Mouse (Mus musculus) B cell, adult 2 months (primary cell): Measurements from ENCODE around the gene Tmem106c.

ENCODE experiments used
- DNase-seq, 2 experiments: peaks; one replicate each; pipeline ENCODE4 v3.0.0; 2022

The Tmem106c gene

GRCm38 (mm10) chr15:97963989-97964835 lies at the start of gene Tmem106c:
Gene Tmem106c, plus strand, starts transcription at chr15:97964200.
- DNase-seq = peak; percentile 93 to 95

GRCm38 (mm10) chr15:97914331-97914747 lies 49.7 kb upstream of the Tmem106c start:
- DNase-seq = no peak

DNA sequence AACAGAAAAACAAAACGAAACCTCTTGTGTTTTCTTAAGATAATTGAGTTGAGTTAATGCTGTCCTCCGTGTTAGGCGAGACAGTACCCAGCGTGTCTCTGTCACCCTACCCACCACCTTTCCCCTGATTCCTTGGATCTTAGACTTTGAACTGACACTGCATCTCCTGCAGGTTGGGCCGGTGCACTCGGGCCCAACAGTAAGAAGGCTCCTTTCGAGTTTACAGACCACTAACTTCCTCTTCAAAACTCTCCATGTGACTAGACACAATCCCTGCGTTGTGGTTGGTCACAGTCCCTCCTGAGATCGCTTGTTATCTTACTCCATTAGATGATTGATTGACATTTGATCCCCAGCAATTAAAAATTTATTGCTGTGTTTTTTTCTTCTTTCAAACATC lies 46.0 kb upstream of the Tmem106c start:
- DNase-seq = no peak

DNA sequence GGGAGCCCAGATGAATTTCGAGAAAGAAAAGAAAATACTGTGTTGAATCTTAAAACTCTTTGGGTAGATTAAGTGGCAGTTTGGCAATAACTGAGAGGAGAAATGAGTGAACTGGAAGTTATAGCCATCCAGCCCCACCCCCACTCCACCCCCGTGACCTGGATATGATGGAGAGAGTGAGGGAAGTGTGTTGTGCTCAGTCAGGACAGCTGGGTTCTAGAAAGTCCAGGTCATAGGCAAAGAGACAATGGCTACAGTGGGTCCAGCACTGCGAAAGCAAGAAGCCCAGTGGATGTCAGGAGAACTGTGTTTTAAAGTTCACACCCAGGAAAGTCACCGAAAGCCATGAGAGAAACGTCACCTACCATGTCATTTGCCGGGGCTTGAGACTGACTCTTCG lies 44.8 kb upstream of the Tmem106c start:
- no peak for DNase-seq

DNA sequence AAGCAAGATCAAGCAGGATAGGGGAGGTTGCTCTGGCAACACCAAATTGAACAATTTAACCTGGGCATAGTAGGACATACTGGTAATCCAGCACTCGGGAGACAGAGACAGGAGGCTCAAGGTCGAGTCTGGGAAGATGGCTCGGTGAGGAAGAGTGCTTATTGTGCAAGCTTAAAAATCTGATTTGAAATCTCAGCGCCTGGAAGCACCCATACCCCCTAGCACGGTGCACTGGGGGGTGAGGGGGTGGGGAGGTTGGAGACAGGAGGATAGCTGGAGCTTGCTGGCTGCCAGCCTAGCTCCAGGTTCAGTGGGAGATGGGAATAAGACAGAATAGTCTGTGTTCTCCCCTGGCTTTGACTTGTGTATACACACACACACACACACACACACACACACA lies 43.7 kb upstream of the Tmem106c start:
- no peak for DNase-seq

GRCm38 (mm10) chr15:97921796-97922195 lies 42.2 kb upstream of the Tmem106c start:
- DNase-seq = no peak

- no peak for DNase-seq
Measured at GRCm38 (mm10) chr15:97922421-97922820, 41.6 kb upstream of the Tmem106c start.

- DNase-seq = no peak
Measured at GRCm38 (mm10) chr15:97927018-97927417, 37.0 kb upstream of the Tmem106c start.

DNA sequence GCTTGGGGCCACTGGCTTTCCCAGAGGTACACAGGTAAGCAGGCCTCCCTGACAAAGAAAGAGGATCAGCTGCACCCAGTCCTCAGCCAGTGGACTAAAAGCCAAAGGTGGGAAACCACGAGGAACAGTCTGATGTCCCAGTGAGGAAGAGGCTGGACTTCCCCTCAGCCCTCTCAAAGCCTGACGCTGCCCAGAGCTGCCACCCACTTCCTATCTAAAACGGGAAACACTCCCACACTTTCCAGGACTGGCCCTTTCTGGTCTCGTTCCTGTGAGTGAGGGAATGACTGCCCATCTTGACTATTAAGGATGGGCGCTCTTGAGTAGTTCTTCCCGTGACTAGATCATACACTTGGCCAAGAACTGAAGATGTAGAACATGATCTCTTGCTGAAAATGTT lies 36.2 kb upstream of the Tmem106c start:
- no peak for DNase-seq

- DNase-seq = no peak
Measured at GRCm38 (mm10) chr15:97929259-97929824, 34.7 kb upstream of the Tmem106c start.

DNA sequence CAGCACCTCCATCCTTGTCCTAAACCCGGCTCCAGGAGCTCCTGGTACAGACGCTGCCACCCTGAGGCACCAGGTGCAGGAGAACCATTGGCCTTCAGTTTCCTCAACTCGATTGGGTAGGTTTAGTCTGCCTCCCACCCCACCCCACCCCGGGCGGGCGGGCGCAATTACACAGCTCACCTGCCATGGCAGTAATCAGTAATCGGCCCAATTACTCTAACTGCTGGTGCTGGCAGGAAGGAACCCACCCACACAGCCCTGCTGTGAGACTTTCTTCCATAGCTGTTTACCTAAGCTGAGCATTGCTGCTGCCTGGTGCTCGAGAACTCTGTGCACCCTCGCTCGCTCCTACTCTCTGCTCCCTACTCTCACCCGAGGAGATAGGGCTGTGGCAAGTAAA lies 31.6 kb upstream of the Tmem106c start:
- no peak for DNase-seq

GRCm38 (mm10) chr15:97938580-97938979 lies 25.4 kb upstream of the Tmem106c start:
- no peak for DNase-seq

- no peak for DNase-seq
Measured at GRCm38 (mm10) chr15:97940088-97940487, 23.9 kb upstream of the Tmem106c start.

DNA sequence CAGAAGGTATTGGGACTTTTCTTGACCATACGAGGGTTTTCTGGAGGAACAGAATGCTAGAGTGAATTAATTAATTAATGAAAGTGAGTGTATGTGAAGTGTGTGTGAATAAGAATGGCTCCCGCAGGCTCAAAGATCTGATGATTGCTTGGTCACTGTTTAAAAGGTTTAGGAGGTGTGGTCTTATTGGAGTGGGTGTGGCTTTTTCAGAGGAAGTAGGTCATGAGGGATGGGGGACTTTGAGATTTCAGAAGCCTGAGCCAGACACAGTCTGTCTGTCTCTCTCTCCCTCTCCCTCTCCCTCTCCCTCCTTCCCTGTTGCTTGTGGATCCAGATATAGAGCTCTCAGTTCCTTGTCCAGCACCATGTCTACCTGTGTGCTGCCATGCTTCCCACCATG lies 22.7 kb upstream of the Tmem106c start:
- no peak for DNase-seq

- DNase-seq = no peak
Measured at GRCm38 (mm10) chr15:97942538-97942937, 21.5 kb upstream of the Tmem106c start.

DNA sequence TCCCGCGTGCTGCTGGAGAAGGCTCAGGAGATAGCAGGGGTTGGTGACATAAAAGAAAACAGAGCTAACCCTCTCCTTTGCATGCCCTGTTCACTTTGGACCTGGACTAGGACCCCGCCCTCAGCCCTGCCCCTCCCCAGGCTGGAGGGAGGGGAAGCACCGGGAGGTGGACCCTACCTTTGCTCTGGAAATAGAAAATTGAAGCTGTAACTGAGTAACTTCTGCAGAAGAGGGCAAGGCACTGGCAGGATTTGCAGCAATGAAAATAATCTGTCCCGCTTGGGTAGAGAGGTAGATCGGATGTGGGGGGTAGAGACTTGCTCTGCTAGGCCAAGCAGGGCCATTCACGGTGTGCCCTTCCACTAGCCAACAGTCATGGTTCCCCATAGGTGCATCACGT lies 20.6 kb upstream of the Tmem106c start:
- DNase-seq = no peak

GRCm38 (mm10) chr15:97944919-97945574 lies 19.0 kb upstream of the Tmem106c start:
- DNase-seq = no peak

DNA sequence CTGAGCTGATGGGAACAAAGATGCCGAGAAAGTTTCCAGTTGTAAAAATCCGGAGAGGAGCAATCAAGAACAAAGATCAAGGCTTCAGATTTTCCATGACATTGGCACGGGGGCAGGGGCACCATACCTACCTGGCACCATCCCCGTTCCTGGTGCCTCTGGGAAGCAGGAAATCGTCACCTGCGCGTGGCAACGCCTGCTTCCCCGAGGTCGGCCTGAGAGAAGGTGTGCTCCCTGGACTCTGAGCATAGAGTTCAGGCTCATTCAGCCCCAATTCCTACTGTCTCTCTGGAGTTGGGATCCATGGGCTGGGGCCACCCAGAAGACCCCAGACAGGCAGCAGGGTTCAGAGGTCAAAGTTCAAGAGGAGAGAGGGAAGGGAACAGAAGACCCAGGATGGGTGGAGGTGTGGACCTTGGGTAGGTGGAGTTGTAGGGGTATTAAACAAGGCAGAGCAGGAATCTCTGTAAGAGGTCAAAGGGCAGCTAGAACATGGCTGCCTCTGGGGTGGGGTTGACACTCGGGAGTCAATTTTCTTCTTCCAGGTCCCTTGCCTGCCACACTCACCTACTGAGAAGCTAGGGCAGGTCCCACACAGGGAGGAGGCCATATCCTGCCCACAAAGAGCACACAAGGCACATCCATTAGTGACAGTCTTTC lies 18.2 kb upstream of the Tmem106c start:
- no peak for DNase-seq

DNA sequence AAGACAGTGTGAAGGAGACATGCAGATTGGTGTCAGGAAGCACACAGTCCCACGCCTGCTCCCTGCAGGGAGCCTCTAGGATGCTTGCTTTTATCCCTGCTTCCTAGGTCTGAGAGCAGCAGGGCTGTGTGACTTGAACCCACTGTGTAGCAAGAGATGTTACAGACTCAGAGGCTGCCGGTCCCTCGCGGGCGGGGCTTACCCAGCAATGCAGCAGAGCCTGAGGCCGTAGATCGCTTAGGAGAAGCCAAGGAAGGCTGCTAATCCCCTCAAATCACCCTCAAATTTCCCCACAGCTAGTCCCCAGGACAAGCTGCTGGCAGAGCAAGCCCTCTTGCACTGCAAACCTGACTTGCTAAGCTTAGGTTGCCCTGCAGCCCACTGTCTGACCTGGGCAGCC lies 15.3 kb upstream of the Tmem106c start:
- no peak for DNase-seq

GRCm38 (mm10) chr15:97949706-97950105 lies 14.3 kb upstream of the Tmem106c start:
- DNase-seq = no peak

GRCm38 (mm10) chr15:97950240-97950639 lies 13.8 kb upstream of the Tmem106c start:
- DNase-seq = no peak

GRCm38 (mm10) chr15:97952137-97952888 lies 11.7 kb upstream of the Tmem106c start:
- peak; percentile 64 to 68 for DNase-seq

DNA sequence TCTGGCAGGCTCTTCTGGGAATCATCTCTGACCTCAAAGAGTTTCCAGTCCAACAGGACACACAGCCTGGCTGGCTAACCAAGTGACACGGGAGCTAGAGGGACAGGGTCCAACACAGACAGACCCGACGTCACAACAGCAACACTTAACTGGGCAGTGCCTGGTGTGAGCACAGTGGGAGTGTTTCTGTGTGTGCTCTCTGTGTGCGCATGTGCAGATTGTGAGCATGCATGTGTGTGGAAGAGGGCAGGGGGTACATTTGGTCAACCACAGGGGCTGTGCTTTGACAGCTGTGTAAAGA lies 11.2 kb upstream of the Tmem106c start:
- DNase-seq = no peak
